Mouse (Mus musculus) kidney, postnatal 0 days (tissue): ENCODE results near the gene Mfn2. TPM values are rescaled to one million over a fixed set of nuclear protein-coding genes. Genes with fewer than 3 reads are reported as not detected.
"Not testable (repeated sequence)": the region's sequence is repeated elsewhere in the genome, so short reads cannot be mapped to it uniquely, and the experiment has no call there.

Source experiments
- ATAC-seq: fragments of 200-750 bp; cut with Nextera tagmentation; replicated peaks from 2 replicates; pipeline ENCODE4 v1.8.0; 2017; ENCODE audit warnings: low read depth, moderate number of reproducible peaks, moderate TSS enrichment, moderate library complexity; ENCODE audit not compliant: low FRiP score
- DNase-seq: peaks from one replicate; pipeline ENCODE4 v3.0.0-alpha.2; 2016; ENCODE audit warnings: low spot score
- H3K27ac ChIP-seq: fragments of 300-500 bp; sonication (generic); 2 replicates; pipeline ENCODE4 v1.5.1; 2014; ENCODE audit warnings: mild to moderate bottlenecking
- H3K27me3 ChIP-seq: fragments of 300-500 bp; sonication (generic); 2 replicates; pipeline ENCODE4 v1.6.1; 2014; ENCODE audit warnings: low read length, mixed read lengths; ENCODE audit not compliant: insufficient read depth
- H3K36me3 ChIP-seq: fragments of 300-500 bp; sonication (generic); 2 replicates; pipeline ENCODE4 v1.6.1; 2014; ENCODE audit warnings: low read length, mixed read lengths; ENCODE audit not compliant: insufficient read depth
- H3K4me1 ChIP-seq: fragments of 300-500 bp; sonication (generic); replicated peaks from 2 replicates; pipeline ENCODE4 v1.6.1; 2014; ENCODE audit warnings: antibody characterized with exemption, low read length, mixed read lengths; ENCODE audit not compliant: insufficient read depth
- H3K4me2 ChIP-seq: fragments of 300-500 bp; sonication (generic); 2 replicates; pipeline ENCODE4 v1.6.1; 2014; ENCODE audit warnings: mild to moderate bottlenecking, low read length, moderate library complexity, mixed read lengths
- H3K4me3 ChIP-seq: fragments of 300-500 bp; sonication (generic); replicated peaks from 2 replicates; pipeline ENCODE4 v1.5.1; 2014; ENCODE audit warnings: low read depth, low read length
- H3K9ac ChIP-seq: fragments of 300-500 bp; sonication (generic); 2 replicates; pipeline ENCODE4 v1.6.1; 2014; ENCODE audit warnings: low read depth, low read length
- H3K9me3 ChIP-seq: fragments of 300-500 bp; sonication (generic); replicated peaks from 2 replicates; pipeline ENCODE4 v1.6.1; 2016; ENCODE audit warnings: low read length, inconsistent platforms, mixed read lengths
- CTCF ChIP-seq: IDR thresholded peaks from 2 replicates; pipeline ENCODE4 v1.5.1; 2016; ENCODE audit warnings: antibody characterized with exemption, low read depth, mild to moderate bottlenecking, moderate library complexity
- WGBS: fragments of 180-500 bp; shearing (Covaris S2); extraction: QIAGEN DNeasy Blood & Tissue Kit; methylation state at CpG from one replicate; pipeline ENCODE4 v1.1.7; 2014; 5-methylcytosine and 5-hydroxymethylcytosine counted together
- polyA plus RNA-seq: library from polyadenylated mRNA; unstranded; fragments of >200 nt; fragmentation: Nextera tagmentation; extraction: Ambion mirVana; gene quantifications from 2 replicates; pipeline ENCODE4 v1.2.1, GENCODE M21; 2015

Gene Mfn2
- polyA plus RNA-seq, 1 experiment from 2014 or later, result 28.9 TPM

GRCm38 (mm10) chr4:147842871-147843270, 61.6 kb downstream of the Mfn2 start:
- DNase-seq, result no peak
- H3K9me3 ChIP-seq, result peaks cover 14% of the 10 kb centered on the region; the same call in 1 of the 2 replicates
- TF ChIP-seq CTCF, result no peak
- no peak overlapping the region for H3K27ac ChIP-seq
- H3K9ac ChIP-seq, result no peak overlapping the region
- H3K36me3 ChIP-seq, result 0 out of 2 replicates have a peak, but pooled peaks cover 6% of the 10 kb centered on the region
- H3K4me1 ChIP-seq, result no peaks in the 10 kb centered on the region
- no peak overlapping the region for H3K4me2 ChIP-seq
- H3K27me3 ChIP-seq, result no peaks in the 10 kb centered on the region
- no peak overlapping the region for H3K4me3 ChIP-seq
- no peak for ATAC-seq
- 94% methylated on average over 3 of the region's 3 CpGs for WGBS

DNA sequence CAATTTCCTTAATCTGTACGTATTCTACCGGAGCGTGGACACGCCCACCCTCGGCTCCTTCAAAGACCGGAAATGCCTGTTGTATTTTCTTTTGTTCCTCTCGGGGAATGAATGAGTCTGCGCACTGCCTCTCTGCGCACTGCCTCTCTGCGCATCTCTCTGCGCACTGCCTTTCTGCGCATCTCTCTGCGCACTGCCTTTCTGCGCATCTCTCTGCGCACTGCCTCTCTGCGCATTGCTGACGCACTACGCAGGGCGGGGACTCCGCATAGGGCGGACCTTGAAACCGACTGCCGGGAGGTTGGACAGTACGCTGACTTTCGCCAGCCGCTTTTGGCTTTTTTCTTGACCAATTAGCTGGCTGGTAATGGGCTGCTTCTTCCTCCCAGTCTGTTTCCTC, 65.2 kb downstream of the Mfn2 start:
- 97% methylated on average over 8 of the region's 26 CpGs for WGBS
- H3K4me1 ChIP-seq, H3K4me2 ChIP-seq, H3K27me3 ChIP-seq, ATAC-seq, H3K36me3 ChIP-seq, H3K4me3 ChIP-seq, DNase-seq, H3K9ac ChIP-seq, H3K27ac ChIP-seq: not testable (repeated sequence)
- H3K9me3 ChIP-seq, result peaks cover 16% of the 10 kb centered on the region; the same call in 1 of the 2 replicates

DNA sequence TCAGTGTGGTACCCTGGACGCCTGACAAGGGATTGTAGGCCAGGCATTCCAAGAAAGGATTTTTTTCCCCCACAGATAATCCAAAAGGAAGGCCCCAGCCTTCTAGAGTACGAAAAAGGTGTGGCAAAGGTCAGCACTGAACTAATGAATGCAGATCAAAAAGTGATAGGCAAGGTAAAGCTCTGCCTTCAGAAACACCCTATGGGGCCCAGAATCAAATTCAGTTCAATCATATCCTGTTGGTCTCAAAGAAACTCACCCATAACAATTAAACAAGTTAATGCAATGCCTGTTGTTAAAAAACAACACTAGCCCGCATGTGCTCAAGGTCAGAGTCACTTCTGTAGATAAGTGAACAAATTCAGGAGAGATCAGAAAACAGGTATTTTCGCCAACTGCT, 80.1 kb downstream of the Mfn2 start:
- Histone ChIP-seq H3K36me3 (peaks cover 39% of the 10 kb centered on the region), H3K4me2 (no peak overlapping the region), H3K4me3 (no peak overlapping the region), H3K9me3 (peaks cover 47% of the 10 kb centered on the region), H3K27me3 (no peaks in the 10 kb centered on the region), H3K4me1 (no peaks in the 10 kb centered on the region), H3K9ac (no peak overlapping the region), H3K27ac (no peak overlapping the region)
- WGBS, result 97% methylated on average over 4 of the region's 4 CpGs
- no peak for ATAC-seq
- no peak for TF ChIP-seq CTCF
- no peak for DNase-seq

Other genes starting within 250 kb of the Mfn2 start
- not detected in 2 replicates for gene Zfp534, start 202.2 kb downstream of the Mfn2 start, polyA plus RNA-seq
- 10.7 and 12.0 TPM in 2 replicates for gene Zfp984, start 94.9 kb downstream of the Mfn2 start, polyA plus RNA-seq
- gene Zfp933, start 56.3 kb downstream of the Mfn2 start, polyA plus RNA-seq, result 4.7 and 5.5 TPM in 2 replicates
- gene Miip, start 35.9 kb downstream of the Mfn2 start, polyA plus RNA-seq, result 29.4 and 30.6 TPM in 2 replicates
- 3.8 and 4.3 TPM in 2 replicates for gene Fv1, start 35.7 kb downstream of the Mfn2 start, polyA plus RNA-seq
- gene Plod1, start 32.1 kb upstream of the Mfn2 start, polyA plus RNA-seq, result 38.1 and 38.2 TPM in 2 replicates
- 17.0 and 21.1 TPM in 2 replicates for gene 2510039O18Rik, start 36.2 kb upstream of the Mfn2 start, polyA plus RNA-seq
- gene Nppb, start 81.1 kb upstream of the Mfn2 start, polyA plus RNA-seq, result not detected in 2 replicates
- not detected in 2 replicates for gene Nppa, start 96.0 kb upstream of the Mfn2 start, polyA plus RNA-seq
- gene Clcn6, start 134.1 kb upstream of the Mfn2 start, polyA plus RNA-seq, result 4.2 and 5.0 TPM in 2 replicates
- gene Mthfr, start 134.4 kb upstream of the Mfn2 start, polyA plus RNA-seq, result 14.6 and 16.6 TPM in 2 replicates
- 38.4 and 38.9 TPM in 2 replicates for gene Agtrap, start 183.3 kb upstream of the Mfn2 start, polyA plus RNA-seq
- 73.1 and 77.2 TPM in 2 replicates for gene Mad2l2, start 225.7 kb upstream of the Mfn2 start, polyA plus RNA-seq
- 0.14 and 0.24 TPM in 2 replicates for gene Draxin, start 226.0 kb upstream of the Mfn2 start, polyA plus RNA-seq
- 28.5 and 33.7 TPM in 2 replicates for gene Fbxo6, start 247.4 kb upstream of the Mfn2 start, polyA plus RNA-seq